Mouse (Mus musculus): ENCODE data around the gene Calm4.

Gene Calm4

DNA sequence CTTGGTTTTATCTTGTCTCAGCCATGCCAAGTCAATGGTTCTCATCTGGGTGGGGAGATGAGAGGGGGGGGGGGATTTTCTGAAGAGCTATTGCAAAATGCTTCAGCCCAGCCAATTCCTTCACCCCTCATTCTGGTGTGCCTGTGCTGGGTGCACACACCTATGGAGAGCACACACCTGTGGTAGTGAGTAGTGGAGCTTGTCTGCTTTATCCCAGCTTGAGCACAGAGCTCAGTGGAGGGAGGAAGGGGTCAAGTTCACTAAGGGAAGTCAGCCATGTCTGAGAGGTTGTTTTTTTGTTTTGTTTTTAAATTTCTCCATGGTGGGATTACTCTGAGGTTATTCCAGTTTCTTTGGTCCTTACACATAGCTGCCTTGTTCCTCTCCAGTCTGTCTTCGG is 18.7 kb downstream of the Calm4 start:
- DNase-seq (ENCODE audit: low spot score in 2 of 2) = no peak

DNA sequence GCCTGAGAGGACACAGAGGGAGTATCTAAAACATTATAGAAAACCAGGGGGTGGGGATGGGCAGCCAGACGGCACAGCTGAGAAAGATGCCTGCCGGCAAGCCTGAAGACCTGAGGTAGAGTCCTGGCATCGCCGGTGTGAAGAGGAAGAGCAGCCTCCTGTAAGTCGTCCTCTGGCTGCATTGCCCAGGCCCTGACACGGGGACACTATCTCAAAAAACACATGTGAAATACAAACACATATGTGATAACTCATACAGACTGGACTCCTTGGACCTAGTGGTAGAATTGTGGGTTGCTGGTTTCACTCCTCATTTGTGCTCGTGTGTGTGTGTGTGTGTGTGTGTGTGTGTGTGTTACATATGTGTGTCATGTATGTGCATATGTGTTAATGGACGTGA is 23.7 kb downstream of the Calm4 start:
- DNase-seq (ENCODE audit: low spot score in 2 of 2) = no peak

DNA sequence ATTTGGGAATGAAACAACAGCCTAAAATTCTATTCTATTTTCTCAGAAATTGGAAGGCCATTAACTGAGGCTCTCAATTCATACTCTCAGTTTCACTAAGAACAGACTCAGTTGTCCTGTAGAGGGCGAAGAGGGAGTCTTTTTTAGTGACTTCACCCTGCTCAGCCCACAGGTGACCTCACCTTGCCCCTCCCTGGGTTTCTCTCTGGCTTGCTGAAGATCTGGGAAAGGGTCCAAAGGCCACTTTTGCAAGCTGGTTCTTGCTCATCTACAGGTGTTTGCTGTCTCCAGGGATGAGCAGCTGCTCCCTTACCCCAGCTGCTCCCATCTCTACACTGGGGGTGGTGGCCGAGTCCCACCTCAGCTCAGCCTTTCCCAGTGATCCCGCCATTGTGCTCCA is 24.8 kb downstream of the Calm4 start:
- no peak for DNase-seq (ENCODE audit: low spot score in 2 of 2)

GRCm38 (mm10) chr13:3862922-3863580 is 25.5 kb downstream of the Calm4 start:
- DNase-seq (ENCODE audit: low spot score in 2 of 2) = no peak

- no peak for DNase-seq (ENCODE audit: low spot score in 2 of 2)
Observed at GRCm38 (mm10) chr13:3865648-3866354, 28.2 kb downstream of the Calm4 start.

GRCm38 (mm10) chr13:3866355-3867052 is 28.9 kb downstream of the Calm4 start:
- DNase-seq (ENCODE audit: low spot score in 2 of 2) = no peak

GRCm38 (mm10) chr13:3867158-3867557 is 29.6 kb downstream of the Calm4 start:
- no peak for DNase-seq (ENCODE audit: low spot score in 2 of 2)

GRCm38 (mm10) chr13:3869901-3870300 is 32.3 kb downstream of the Calm4 start:
- no peak for DNase-seq (ENCODE audit: low spot score in 2 of 2)

- DNase-seq (ENCODE audit: low spot score in 2 of 2) = no peak
Observed at GRCm38 (mm10) chr13:3872832-3873231, 35.3 kb downstream of the Calm4 start.

DNA sequence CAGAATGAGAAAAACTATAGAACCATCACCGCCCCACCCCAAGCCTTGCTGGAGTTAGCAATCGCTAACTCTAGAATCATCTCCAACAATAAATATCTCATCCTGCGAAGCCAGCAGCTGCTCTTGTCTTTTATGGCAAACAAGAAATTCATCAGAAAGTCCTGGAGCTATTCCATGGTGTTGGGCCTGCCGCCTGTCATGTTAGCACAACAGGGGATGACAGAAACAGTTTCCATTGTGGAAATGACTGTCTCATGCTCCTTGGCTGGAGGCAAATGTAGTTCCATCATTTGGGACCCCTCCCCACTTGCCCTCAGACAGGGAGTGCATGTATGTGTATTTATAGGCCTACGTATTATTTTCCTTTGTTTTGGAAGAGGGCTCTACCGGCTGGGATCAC is 38.9 kb downstream of the Calm4 start:
- no peak for DNase-seq (ENCODE audit: low spot score in 2 of 2)

DNA sequence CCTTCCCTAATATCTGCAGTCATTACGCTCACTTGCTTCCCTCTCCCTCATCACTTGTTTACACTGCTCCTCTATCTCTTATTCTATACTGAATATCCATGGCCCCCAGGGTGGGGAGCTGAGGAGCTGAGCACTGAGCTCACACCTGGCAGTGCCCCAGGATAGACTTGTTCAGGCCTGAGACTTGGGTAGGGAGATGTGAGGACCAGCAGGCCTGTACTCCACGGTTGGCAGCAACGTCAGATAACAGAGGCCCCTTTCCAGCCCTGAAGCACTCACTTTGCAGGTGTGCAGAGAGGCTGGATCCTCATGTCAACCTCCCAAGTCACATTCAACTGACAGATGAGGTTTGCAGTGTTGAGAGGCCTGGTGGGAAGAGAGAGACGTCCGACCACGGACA is 39.6 kb downstream of the Calm4 start:
- no peak for DNase-seq (ENCODE audit: low spot score in 2 of 2)

- DNase-seq (ENCODE audit: low spot score in 2 of 2) = no peak
Observed at GRCm38 (mm10) chr13:3877679-3878220, 40.2 kb downstream of the Calm4 start.

- DNase-seq (ENCODE audit: low spot score in 2 of 2) = no peak
Observed at GRCm38 (mm10) chr13:3886663-3887062, 49.1 kb downstream of the Calm4 start.

Data from frontal cortex, postnatal 10 days (tissue).